Mouse (Mus musculus) cerebellum, adult 11 months (tissue): ENCODE results near the gene Slco1a4.
"Not testable (repeated sequence)": the region's sequence is repeated elsewhere in the genome, so short reads cannot be mapped to it uniquely, and the experiment has no call there.

Experiments used
- DNase-seq: peaks from one replicate; pipeline ENCODE4 v3.0.0; 2022

Slco1a4 gene

DNA sequence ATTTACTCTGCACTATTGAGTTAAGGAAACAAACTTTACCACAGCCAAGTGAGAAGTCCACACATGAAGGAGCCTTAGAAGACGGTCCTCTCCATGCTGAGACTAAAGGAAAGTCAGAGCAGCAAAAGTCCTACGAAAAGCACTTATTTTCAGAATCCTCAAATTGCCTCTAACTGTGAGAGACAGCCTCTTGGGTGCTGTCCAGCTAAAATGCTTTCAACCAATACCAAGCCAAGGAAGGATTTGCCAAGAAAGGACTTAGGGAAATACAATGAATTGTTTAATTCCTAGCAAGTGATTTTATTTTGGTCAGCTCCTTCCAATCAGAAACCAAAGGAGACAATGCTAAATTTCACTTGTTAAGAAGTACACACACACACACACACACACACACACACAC is at the start of gene Slco1a4:
TSS of gene Slco1a4 (minus strand) at position 115 of the 400 bp plus-strand sequence.
- DNase-seq, result no peak

- no peak for DNase-seq
Observed at GRCm38 (mm10) chr6:141898197-141898596, 42.2 kb upstream of the Slco1a4 start.

DNA sequence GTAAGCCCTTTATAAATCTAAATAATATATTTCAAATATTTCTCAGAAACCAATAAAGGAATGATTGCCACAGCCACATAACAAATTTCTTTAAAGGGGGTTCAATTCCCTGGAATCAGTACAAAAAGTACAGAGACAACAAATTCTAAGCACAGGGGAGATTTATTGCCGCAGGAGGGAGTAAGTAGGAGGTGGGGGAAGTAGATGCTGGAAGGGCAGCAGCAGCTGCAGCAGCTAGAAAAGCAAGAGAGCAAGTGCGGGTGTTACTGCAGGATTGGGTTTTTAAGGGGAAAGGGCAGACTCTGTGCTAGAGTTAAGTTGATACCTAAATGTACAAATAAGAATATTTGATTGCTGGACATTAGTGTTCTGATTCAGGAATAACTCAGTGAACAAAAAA is 33.7 kb upstream of the Slco1a4 start:
- no peak for DNase-seq

GRCm38 (mm10) chr6:141888248-141888647 is 32.2 kb upstream of the Slco1a4 start:
- no peak for DNase-seq

DNA sequence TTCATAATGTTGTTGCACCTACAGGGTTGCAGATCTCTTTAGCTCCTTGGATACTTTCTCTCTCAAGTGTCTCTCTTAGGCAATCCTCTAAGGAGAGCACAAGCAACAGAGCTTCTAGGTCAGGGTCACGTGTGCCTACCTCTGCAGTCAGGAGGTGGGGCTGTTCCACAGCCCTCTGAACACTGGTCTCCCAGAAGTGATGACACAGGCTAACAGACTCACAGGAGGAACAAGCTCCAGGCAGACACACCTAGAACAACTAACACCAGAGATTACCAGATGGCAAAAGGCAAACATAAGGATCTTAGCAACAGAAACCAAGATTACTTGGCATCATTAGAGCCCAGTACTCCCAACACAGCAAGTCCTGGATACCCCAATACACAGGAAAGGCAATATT is 26.6 kb upstream of the Slco1a4 start:
- no peak for DNase-seq

DNA sequence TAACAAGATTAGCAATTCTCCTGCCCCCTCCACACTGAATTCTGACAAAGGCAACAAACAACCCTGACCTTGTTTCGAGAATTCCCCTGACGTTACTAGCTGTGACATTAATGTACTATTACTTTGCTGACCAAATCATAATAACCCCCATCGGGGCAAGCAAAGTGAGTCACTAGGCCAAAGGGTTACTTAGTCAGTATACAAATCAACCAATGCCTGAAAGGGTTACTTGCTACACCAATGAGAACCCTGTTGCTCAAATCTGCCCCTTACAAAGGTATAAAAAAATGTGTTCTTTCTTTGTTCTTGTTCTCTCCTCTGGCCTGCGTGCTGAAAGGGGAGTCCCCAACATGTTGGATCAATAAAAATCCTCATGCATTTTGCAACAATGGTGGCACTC is 19.7 kb upstream of the Slco1a4 start:
- not testable (repeated sequence) for DNase-seq

GRCm38 (mm10) chr6:141871711-141872110 is 15.7 kb upstream of the Slco1a4 start:
- no peak for DNase-seq

DNA sequence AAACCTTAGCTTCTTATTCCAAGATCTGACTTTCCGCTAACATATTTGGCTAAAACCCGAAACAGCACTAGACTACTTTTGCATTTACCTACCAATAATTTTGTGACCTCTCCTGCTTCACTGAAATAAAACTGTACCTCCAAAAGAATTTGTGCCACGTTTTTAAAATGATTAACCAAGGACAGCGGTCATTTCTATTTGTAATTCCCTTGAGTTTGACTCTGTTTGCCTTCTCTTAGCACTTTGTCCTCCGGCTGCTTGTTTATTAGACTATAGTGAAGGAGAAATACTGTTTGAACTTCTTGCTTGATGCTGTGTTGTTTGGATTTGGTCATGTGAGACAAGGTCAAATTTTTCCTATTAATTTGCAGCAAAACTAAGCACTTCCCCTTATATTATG is 12.7 kb upstream of the Slco1a4 start:
- no peak for DNase-seq

GRCm38 (mm10) chr6:141866026-141866425 is 10.0 kb upstream of the Slco1a4 start:
- no peak for DNase-seq

DNA sequence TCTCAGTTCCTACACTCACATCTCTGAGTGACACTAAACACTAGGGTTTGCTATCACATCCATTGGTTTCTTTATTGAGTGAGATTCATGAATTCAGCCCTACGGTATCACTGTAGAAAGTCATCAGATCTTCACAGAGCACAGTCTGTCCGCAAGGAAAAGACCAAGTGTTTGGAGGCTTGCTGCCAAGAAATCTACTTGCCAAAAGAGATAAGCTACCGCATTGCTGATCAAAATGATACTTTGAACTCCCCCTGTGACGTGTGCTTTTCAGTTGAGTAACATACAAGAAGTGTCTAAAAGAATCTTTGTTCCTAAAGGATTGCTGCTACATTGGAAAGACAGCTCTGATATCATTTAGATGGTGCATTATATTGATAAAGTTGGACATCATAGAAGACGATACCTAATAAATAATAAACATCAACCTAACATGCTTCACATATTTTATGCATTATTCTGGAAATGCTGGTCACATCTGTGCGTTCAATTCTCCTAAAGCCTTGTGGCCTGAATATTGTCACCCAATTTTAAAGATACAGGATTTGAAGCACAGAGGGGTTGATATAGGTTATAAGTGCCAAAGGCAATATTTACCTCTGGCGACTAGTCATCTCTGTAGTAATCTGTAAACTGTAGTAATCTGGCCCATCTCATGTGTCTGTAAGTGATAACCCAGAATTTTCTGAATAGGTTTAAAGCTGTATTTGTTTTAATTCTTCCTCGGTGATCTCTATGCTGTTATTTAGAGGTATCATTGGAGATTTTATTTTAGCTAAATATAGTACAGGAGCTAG is 1.9 kb upstream of the Slco1a4 start:
- no peak for DNase-seq

DNA sequence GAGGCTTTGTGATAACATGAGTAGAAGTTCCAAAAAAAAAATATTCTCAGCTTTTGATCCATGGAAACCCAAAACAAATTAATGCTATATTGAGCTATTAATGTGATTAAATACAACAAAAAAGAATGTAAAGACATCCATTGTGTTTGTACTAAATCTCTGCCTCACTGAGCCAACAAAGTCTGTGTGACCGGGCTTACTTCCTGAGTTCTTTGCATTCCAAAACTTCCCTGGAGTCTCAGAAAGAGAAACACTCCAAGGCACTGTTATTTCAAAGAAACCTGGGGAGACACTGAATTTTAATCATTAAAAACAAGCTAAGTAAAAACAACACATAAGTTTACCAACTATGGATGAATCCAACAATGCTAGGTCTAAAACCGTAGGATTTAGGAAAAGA is 2.4 kb downstream of the Slco1a4 start:
- no peak for DNase-seq

DNA sequence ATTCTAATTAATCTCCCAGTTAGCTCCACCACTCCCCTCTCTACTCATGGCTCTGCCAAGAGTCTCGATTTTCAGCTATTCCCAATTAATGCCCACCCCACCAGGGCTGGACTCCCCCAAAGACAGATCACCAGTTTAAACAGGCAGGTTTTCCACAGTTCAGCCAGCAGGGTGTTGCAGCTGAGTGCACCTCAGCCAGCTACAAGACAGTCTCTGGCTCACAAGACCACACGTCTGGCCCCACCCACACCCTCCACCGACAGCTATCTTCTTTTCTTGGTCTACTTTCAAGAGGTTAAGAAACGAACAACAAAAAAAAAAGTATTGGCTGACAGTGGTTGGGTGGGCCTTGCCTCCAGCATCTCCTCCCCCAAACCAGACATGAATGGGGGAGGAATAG is 6.9 kb downstream of the Slco1a4 start:
- no peak for DNase-seq

DNA sequence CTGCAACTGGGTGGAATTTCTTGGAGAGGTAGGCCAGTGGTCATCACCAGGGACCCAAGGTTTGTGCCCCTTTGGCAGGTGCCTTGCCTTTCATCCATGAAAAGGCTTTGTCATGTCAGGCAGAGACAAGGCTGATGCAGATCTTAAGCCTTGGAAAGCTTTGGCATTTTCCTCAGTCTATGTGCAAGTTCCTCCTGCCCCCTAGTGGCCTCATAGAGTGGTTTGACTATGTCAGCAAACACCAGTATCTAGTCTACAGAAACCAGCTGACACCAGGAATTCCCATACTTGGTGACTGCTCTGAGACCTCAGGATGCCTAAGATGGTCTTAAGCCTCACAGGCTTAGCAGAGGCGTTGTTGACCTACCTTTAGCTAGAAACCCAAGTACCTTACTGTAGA is 58.2 kb downstream of the Slco1a4 start:
- DNase-seq, result no peak

DNA sequence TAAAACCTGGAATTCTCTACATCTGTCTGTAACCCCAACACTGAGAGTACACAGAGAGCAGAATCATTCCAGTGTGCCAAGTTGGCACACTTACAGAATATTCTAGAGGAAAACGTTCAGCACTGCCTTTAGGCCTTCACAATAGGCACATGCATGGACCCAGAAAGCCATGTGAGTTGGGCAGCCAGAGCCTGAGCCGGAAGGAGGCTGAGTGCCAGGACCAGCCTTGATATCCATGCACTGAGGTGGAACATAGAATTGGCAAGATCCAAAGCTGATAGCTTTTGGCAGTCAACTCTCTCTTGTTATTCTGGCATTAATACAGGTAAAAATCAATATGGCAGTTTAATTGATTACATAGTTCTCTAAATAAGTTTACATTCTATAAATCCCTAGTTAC is 81.5 kb downstream of the Slco1a4 start:
- no peak for DNase-seq

DNA sequence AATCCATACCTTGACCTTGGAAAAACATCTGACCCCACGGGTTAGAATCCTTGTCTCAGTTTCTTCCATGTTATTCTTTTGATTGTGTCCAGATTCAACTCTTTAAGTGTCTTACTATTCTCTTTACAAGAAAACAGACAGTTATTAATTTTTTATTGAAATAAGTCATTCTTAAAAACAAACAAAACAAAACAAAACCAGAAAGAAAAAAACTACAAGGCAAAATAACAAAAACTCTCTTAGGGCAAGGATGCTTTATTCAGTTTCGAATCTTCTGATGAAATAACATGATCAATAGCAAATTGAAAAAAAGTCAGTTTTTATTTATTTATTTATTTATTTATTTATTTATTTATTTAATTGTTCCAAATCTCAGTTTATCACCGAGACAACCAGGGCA is 82.3 kb downstream of the Slco1a4 start, which contains the start of gene Gm5724:
TSS of gene Gm5724 (minus strand) at position 101 of the 400 bp plus-strand sequence.
- no peak for DNase-seq
